Mouse (Mus musculus) MEL (cell line): Measurements from ENCODE around the gene Olfr1154. TPM values are rescaled to one million over a fixed set of nuclear protein-coding genes. Genes with fewer than 3 reads are reported as not detected.

Experiments
- DNase-seq: peaks from one replicate; pipeline ENCODE4 v3.0.0; 2011; ENCODE audit warnings: low read depth, low spot score
- H3K27ac ChIP-seq: 2 replicates; pipeline ENCODE4 v1.5.1; 2012; ENCODE audit warnings: low read depth, mild to moderate bottlenecking, control low read depth, low read length, moderate library complexity; ENCODE audit not compliant: control insufficient read depth
- H3K27me3 ChIP-seq, 2 experiments: fragments of 150-350 bp in 1 of 2; sonication (generic) in 1 of 2; 2 replicates each; pipeline ENCODE4 v1.6.1; 2012; ENCODE audit warnings: low read length in 2 of 2, mild to moderate bottlenecking in 2 of 2, improper control_type of control experiment in 1 of 2, moderate library complexity in 1 of 2; ENCODE audit not compliant: insufficient read depth in 2 of 2, control insufficient read depth in 1 of 2
- H3K36me3 ChIP-seq, 2 experiments: 2 replicates each; pipeline ENCODE4 v1.6.1; 2012 to 2014; ENCODE audit warnings: low read length in 2 of 2, improper control_type of control experiment in 1 of 2, inconsistent platforms in 1 of 2, mild to moderate bottlenecking in 1 of 2; ENCODE audit not compliant: insufficient read depth in 2 of 2, control insufficient read depth in 1 of 2
- H3K4me1 ChIP-seq, 2 experiments: fragments of 150-350 bp in 1 of 2; sonication (generic) in 1 of 2; 2 replicates each; pipeline ENCODE4 v1.6.1; 2012; ENCODE audit warnings: low read length in 2 of 2, improper control_type of control experiment in 1 of 2, mild to moderate bottlenecking in 1 of 2; ENCODE audit not compliant: insufficient read depth in 2 of 2, control insufficient read depth in 1 of 2
- H3K4me3 ChIP-seq, 2 experiments: fragments of 150-350 bp in 1 of 2; sonication (generic) in 1 of 2; 2 replicates each; pipeline ENCODE4 v1.5.1; 2012; ENCODE audit warnings: low read depth in 2 of 2, low read length in 2 of 2, mild to moderate bottlenecking in 2 of 2, moderate library complexity in 2 of 2, control low read depth in 1 of 2, improper control_type of control experiment in 1 of 2; ENCODE audit not compliant: control insufficient read depth in 1 of 2, insufficient read depth in 1 of 2
- H3K79me2 ChIP-seq: 2 replicates; pipeline ENCODE4 v1.6.1; 2012; ENCODE audit warnings: mild to moderate bottlenecking, low read length, moderate library complexity; ENCODE audit not compliant: control insufficient read depth, poor library complexity, insufficient read depth
- H3K9ac ChIP-seq: 2 replicates; pipeline ENCODE4 v1.6.1; 2012; ENCODE audit warnings: low read depth, mild to moderate bottlenecking, control low read depth, low read length, moderate library complexity; ENCODE audit not compliant: control insufficient read depth, poor library complexity, severe bottlenecking
- H3K9me3 ChIP-seq: fragments of 150-350 bp; sonication (generic); replicated peaks from 2 replicates; pipeline ENCODE4 v1.6.1; 2012; ENCODE audit warnings: mild to moderate bottlenecking, low read length, improper control_type of control experiment, moderate library complexity; ENCODE audit not compliant: insufficient read depth
- BHLHE40 ChIP-seq: IDR thresholded peaks from 2 replicates; pipeline ENCODE4 v1.6.1; 2012; ENCODE audit warnings: low read depth, mild to moderate bottlenecking, inconsistent platforms, low read length, improper control_type of control experiment, borderline replicate concordance
- CHD1 ChIP-seq: IDR thresholded peaks from 2 replicates; pipeline ENCODE4 v1.6.1; 2012; ENCODE audit warnings: low read depth, mild to moderate bottlenecking, inconsistent platforms, low read length, improper control_type of control experiment
- CHD2 ChIP-seq: IDR thresholded peaks from 2 replicates; pipeline ENCODE4 v1.6.1; 2011; ENCODE audit warnings: low read length, improper control_type of control experiment
- E2F4 ChIP-seq: IDR thresholded peaks from 2 replicates; pipeline ENCODE4 v1.6.1; 2011; ENCODE audit warnings: low read depth, low read length, improper control_type of control experiment, borderline replicate concordance
- ELF1 ChIP-seq: IDR thresholded peaks from 2 replicates; pipeline ENCODE4 v1.6.1; 2014; ENCODE audit warnings: low read depth, mild to moderate bottlenecking, inconsistent platforms, low read length, improper control_type of control experiment, moderate library complexity
- EP300 ChIP-seq, 2 experiments: IDR thresholded peaks; 2 replicates each; pipeline ENCODE4 v1.6.1; 2011; ENCODE audit warnings: improper control_type of control experiment in 2 of 2, low read length in 2 of 2, low read depth in 1 of 2, mild to moderate bottlenecking in 1 of 2
- GATA1 ChIP-seq: IDR thresholded peaks from 2 replicates; pipeline ENCODE4 v1.6.1; 2011; ENCODE audit warnings: low read depth, low read length, improper control_type of control experiment
- HCFC1 ChIP-seq: IDR thresholded peaks from 2 replicates; pipeline ENCODE4 v1.6.1; 2012; ENCODE audit warnings: low read depth, mild to moderate bottlenecking, inconsistent platforms, low read length, improper control_type of control experiment, moderate library complexity
- MAFK ChIP-seq: IDR thresholded peaks from 2 replicates; pipeline ENCODE4 v1.6.1; 2011; ENCODE audit warnings: low read depth, mild to moderate bottlenecking, low read length, improper control_type of control experiment, borderline replicate concordance
- NRF1 ChIP-seq: IDR thresholded peaks from 2 replicates; pipeline ENCODE4 v1.6.1; 2014; ENCODE audit warnings: low read depth, mild to moderate bottlenecking, inconsistent platforms, low read length, improper control_type of control experiment, moderate library complexity; ENCODE audit not compliant: poor library complexity, insufficient read depth, severe bottlenecking
- POLR2A ChIP-seq, 2 experiments: IDR thresholded peaks; 2 replicates each; pipeline ENCODE4 v1.6.1; 2011 to 2012; ENCODE audit warnings: low read length in 2 of 2, mild to moderate bottlenecking in 2 of 2, control low read depth in 1 of 2, improper control_type of control experiment in 1 of 2, low read depth in 1 of 2, moderate library complexity in 1 of 2; ENCODE audit not compliant: control insufficient read depth in 1 of 2, insufficient read depth in 1 of 2, poor library complexity in 1 of 2
- POLR2AphosphoS2 ChIP-seq: IDR thresholded peaks from 2 replicates; pipeline ENCODE4 v1.6.1; 2011; ENCODE audit warnings: low read length, improper control_type of control experiment
- TCF12 ChIP-seq: IDR thresholded peaks from 2 replicates; pipeline ENCODE4 v1.6.1; 2014; ENCODE audit warnings: low read depth, mild to moderate bottlenecking, inconsistent platforms, low read length, improper control_type of control experiment, moderate library complexity
- USF2 ChIP-seq, 2 experiments: IDR thresholded peaks; 2 replicates each; pipeline ENCODE4 v1.6.1; 2011 to 2012; ENCODE audit warnings: improper control_type of control experiment in 2 of 2, low read length in 2 of 2, borderline replicate concordance in 1 of 2, inconsistent platforms in 1 of 2, low read depth in 1 of 2, mild to moderate bottlenecking in 1 of 2; ENCODE audit not compliant: insufficient read depth in 1 of 2
- ZC3H11A ChIP-seq: IDR thresholded peaks from 2 replicates; pipeline ENCODE4 v1.6.1; 2012; ENCODE audit warnings: low read depth, mild to moderate bottlenecking, inconsistent platforms, low read length, improper control_type of control experiment
- ZMIZ1 ChIP-seq: IDR thresholded peaks from 2 replicates; pipeline ENCODE4 v1.6.1; 2012; ENCODE audit warnings: low read depth, mild to moderate bottlenecking, inconsistent platforms, low read length, improper control_type of control experiment, moderate library complexity
- ZNF384 ChIP-seq: IDR thresholded peaks from 2 replicates; pipeline ENCODE4 v1.6.1; 2012; ENCODE audit warnings: low read depth, mild to moderate bottlenecking, inconsistent platforms, low read length, improper control_type of control experiment
- polyA plus RNA-seq, 2 experiments: library from polyadenylated mRNA; stranded (reverse) in 1 of 2; unstranded in 1 of 2; fragments of >175 nt in 1 of 2; fragments of >200 nt in 1 of 2; gene quantifications; 2 replicates each; pipeline versions ENCODE4 v1.2.1 to v1.2.4; 2012; ENCODE audit warnings: low replicate concordance in 2 of 2, low read depth in 1 of 2; ENCODE audit not compliant: insufficient read length in 2 of 2, insufficient read depth in 1 of 2, missing spikeins in 1 of 2
- total RNA-seq: library from RNA; depleted of rRNA; stranded (reverse); fragments of 300-350 nt; gene quantifications from 2 replicates; pipeline ENCODE4 v1.2.3, GENCODE M21; 2012

Gene Olfr1154
- total and polyA plus RNA-seq, 3 experiments: not detected

DNA sequence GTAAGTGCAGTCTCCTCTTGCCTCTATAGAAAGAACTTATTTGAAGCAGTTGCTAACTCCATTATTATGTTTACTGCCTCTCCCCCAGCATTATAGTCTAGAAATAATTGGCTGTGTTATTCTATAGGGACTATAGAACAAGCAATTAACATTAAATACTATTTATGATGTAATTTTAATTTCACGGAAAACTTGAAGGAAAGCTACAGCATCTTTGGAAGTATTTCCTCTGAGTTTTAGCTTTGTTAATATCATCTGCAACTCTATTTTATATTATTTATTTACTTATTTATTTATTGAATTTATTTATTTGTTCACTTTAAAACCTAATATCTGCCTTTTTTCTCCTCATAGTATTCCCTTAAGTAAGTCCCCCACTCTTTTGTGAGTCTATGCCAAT is 40.1 kb upstream of the Olfr1154 start, which contains the start of gene Olfr1155:
TSS of gene Olfr1155 (minus strand) at position 101 of the 400 bp plus-strand sequence.
- H3K36me3 ChIP-seq: no peaks in the 10 kb centered on the region
- H3K4me3 ChIP-seq: no peak within 1 kb of the TSS
- H3K4me1 ChIP-seq: no peaks in the 10 kb centered on the region
- TF ChIP-seq GATA1: no peak
- TF ChIP-seq EP300 (IDR thresholded peaks at IDR 0.05; ENCODE audit: low read depth in 1 of 2, low read length in 2 of 2): no peak
- TF ChIP-seq CHD2: no peak
- TF ChIP-seq E2F4: no peak
- TF ChIP-seq NRF1: no peak
- TF ChIP-seq, all 39 proteins: peak for 0
- Histone ChIP-seq H3K79me2 (no peaks in the 10 kb centered on the region), H3K27ac (no peak within 1 kb of the TSS), H3K9me3 (no peaks in the 10 kb centered on the region), H3K27me3 (no peaks in the 10 kb centered on the region), H3K9ac (no peak within 1 kb of the TSS)
- no peak for DNase-seq

DNA sequence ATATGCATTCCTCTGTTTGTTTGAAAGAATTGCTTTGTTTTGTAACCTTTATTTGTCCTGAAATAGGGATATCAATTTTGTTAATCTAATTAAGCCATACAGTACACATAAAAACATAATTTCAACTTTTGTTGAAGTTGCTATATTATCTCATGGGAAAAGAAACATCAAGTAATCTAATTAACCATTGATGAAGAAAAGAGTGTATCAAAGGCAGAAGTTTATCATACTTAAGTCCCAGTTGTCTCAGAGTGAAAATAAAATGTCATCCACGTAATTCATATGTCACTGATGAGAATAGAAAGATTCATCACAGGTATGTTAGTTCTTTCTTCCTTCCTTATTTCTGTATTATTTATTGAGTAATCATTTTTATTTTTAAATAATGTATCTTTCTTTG is 10.3 kb downstream of the Olfr1154 start, which contains the start of gene Olfr1153:
TSS of gene Olfr1153 (plus strand) at position 301 of the 400 bp plus-strand sequence.
- TF ChIP-seq HCFC1 (no peak), CHD1 (no peak), MAFK (no peak), ZMIZ1 (no peak), POLR2A (IDR thresholded peaks at IDR 0.05; ENCODE audit: control insufficient read depth in 1 of 2, insufficient read depth in 1 of 2, low read depth in 1 of 2, low read length in 2 of 2, poor library complexity in 1 of 2) (no peak), NRF1 (no peak), BHLHE40 (no peak), TCF12 (no peak), ZNF384 (no peak), ELF1 (no peak), GATA1 (no peak), E2F4 (no peak), USF2 (IDR thresholded peaks at IDR 0.05; ENCODE audit: borderline replicate concordance in 1 of 2, insufficient read depth in 1 of 2, low read depth in 1 of 2, low read length in 2 of 2) (no peak), POLR2AphosphoS2 (no peak), ZC3H11A (no peak)
- Histone ChIP-seq H3K27ac (no peak within 1 kb of the TSS), H3K36me3 (no peaks in the 10 kb centered on the region), H3K79me2 (no peaks in the 10 kb centered on the region), H3K4me3 (no peak within 1 kb of the TSS), H3K27me3 (no peaks in the 10 kb centered on the region), H3K9me3 (no peaks in the 10 kb centered on the region), H3K4me1 (no peaks in the 10 kb centered on the region), H3K9ac (no peak within 1 kb of the TSS)
- DNase-seq: no peak
